Mouse (Mus musculus) layer of hippocampus, adult 11-12 months (tissue): ENCODE data around the gene Tm4sf5.
A peak's percentile ranks its signal among the peaks of the same experiment; 100 is the strongest.
"Not testable (repeated sequence)": the region's sequence is repeated elsewhere in the genome, so short reads cannot be mapped to it uniquely, and the experiment has no call there.

Experiments
- DNase-seq: peaks from one replicate; pipeline ENCODE4 v3.0.0; 2022; ENCODE audit warnings: low spot score

Gene Tm4sf5

GRCm38 (mm10) chr11:70504970-70505369, at the start of gene Tm4sf5:
Gene Tm4sf5, plus strand, starts transcription at chr11:70505244.
- no peak for DNase-seq

- DNase-seq = no peak
Measured at GRCm38 (mm10) chr11:70458688-70459600, 46.1 kb upstream of the Tm4sf5 start, which contains the start of gene Zmynd15. Gene Zmynd15, plus strand, starts transcription at chr11:70459433.

- no peak for DNase-seq
Measured at GRCm38 (mm10) chr11:70459601-70460101, 45.4 kb upstream of the Tm4sf5 start, which contains the start of gene Cxcl16. Gene Cxcl16, minus strand, starts transcription at chr11:70459984.

- no peak for DNase-seq
Measured at GRCm38 (mm10) chr11:70463970-70464369, 41.1 kb upstream of the Tm4sf5 start.

GRCm38 (mm10) chr11:70465211-70465610, 39.8 kb upstream of the Tm4sf5 start:
- no peak for DNase-seq

GRCm38 (mm10) chr11:70465824-70466223, 39.2 kb upstream of the Tm4sf5 start:
- DNase-seq = no peak

- no peak for DNase-seq
Measured at GRCm38 (mm10) chr11:70467902-70468619, 37.0 kb upstream of the Tm4sf5 start.

- no peak for DNase-seq
Measured at GRCm38 (mm10) chr11:70469764-70470163, 35.3 kb upstream of the Tm4sf5 start.

GRCm38 (mm10) chr11:70472716-70473115, 32.3 kb upstream of the Tm4sf5 start:
- no peak for DNase-seq

- DNase-seq = not testable (repeated sequence)
Measured at GRCm38 (mm10) chr11:70473291-70473690, 31.8 kb upstream of the Tm4sf5 start.

GRCm38 (mm10) chr11:70474872-70475534, 30.0 kb upstream of the Tm4sf5 start:
- no peak for DNase-seq

- no peak for DNase-seq
Measured at GRCm38 (mm10) chr11:70485498-70485897, 19.5 kb upstream of the Tm4sf5 start.

- no peak for DNase-seq
Measured at GRCm38 (mm10) chr11:70487816-70488215, 17.2 kb upstream of the Tm4sf5 start.

- DNase-seq = no peak
Measured at GRCm38 (mm10) chr11:70489138-70489537, 15.9 kb upstream of the Tm4sf5 start.

GRCm38 (mm10) chr11:70489684-70490083, 15.4 kb upstream of the Tm4sf5 start:
- peak; percentile 37 for DNase-seq

GRCm38 (mm10) chr11:70499566-70500475, 5.2 kb upstream of the Tm4sf5 start:
- DNase-seq = no peak

- no peak for DNase-seq
Measured at GRCm38 (mm10) chr11:70500476-70500812, 4.6 kb upstream of the Tm4sf5 start.

GRCm38 (mm10) chr11:70502018-70502417, 3.0 kb upstream of the Tm4sf5 start:
- DNase-seq = no peak

GRCm38 (mm10) chr11:70506385-70506784, 1.3 kb downstream of the Tm4sf5 start:
- peak; percentile 69 for DNase-seq

- DNase-seq = no peak
Measured at GRCm38 (mm10) chr11:70506962-70507515, 2.0 kb downstream of the Tm4sf5 start.
